Mouse (Mus musculus) heart, postnatal 0 days (tissue): Measurements from ENCODE around the gene Kcnt2. TPM values are rescaled to one million over a fixed set of nuclear protein-coding genes. Genes with fewer than 3 reads are reported as not detected.

Experiments used
- ATAC-seq: fragments of 200-750 bp; cut with Nextera tagmentation; 2 replicates; pipeline ENCODE4 v1.8.0; 2017; ENCODE audit warnings: low read depth, moderate number of reproducible peaks, moderate library complexity; ENCODE audit not compliant: insufficient read depth
- DNase-seq: peaks from one replicate; pipeline ENCODE4 v3.0.0-alpha.2; 2016; ENCODE audit warnings: low spot score
- H3K27ac ChIP-seq: fragments of 300-500 bp; sonication (generic); 2 replicates; pipeline ENCODE4 v1.5.1; 2014; ENCODE audit warnings: low read depth, mild to moderate bottlenecking
- H3K27me3 ChIP-seq: fragments of 300-500 bp; sonication (generic); 2 replicates; pipeline ENCODE4 v1.6.1; 2014; ENCODE audit warnings: low read length, mixed read lengths; ENCODE audit not compliant: control insufficient read depth, insufficient read depth
- H3K36me3 ChIP-seq: fragments of 300-500 bp; sonication (generic); replicated peaks from 2 replicates; pipeline ENCODE4 v1.6.1; 2014; ENCODE audit warnings: low read length, mixed read lengths; ENCODE audit not compliant: control insufficient read depth, insufficient read depth
- H3K4me1 ChIP-seq: fragments of 300-500 bp; sonication (generic); 2 replicates; pipeline ENCODE4 v1.6.1; 2014; ENCODE audit warnings: antibody characterized with exemption; ENCODE audit not compliant: control insufficient read depth, insufficient read depth
- H3K4me2 ChIP-seq: fragments of 300-500 bp; sonication (generic); 2 replicates; pipeline ENCODE4 v1.6.1; 2014; ENCODE audit warnings: low read depth, mild to moderate bottlenecking, low read length, moderate library complexity
- H3K4me3 ChIP-seq: fragments of 300-500 bp; sonication (generic); 2 replicates; pipeline ENCODE4 v1.5.1; 2014; ENCODE audit warnings: low read depth, low read length
- H3K9ac ChIP-seq: fragments of 300-500 bp; sonication (generic); replicated peaks from 2 replicates; pipeline ENCODE4 v1.6.1; 2014; ENCODE audit warnings: low read depth, low read length, mixed read lengths
- H3K9me3 ChIP-seq: fragments of 300-500 bp; sonication (generic); replicated peaks from 2 replicates; pipeline ENCODE4 v1.6.1; 2016; ENCODE audit warnings: low read length; ENCODE audit not compliant: control insufficient read depth
- CTCF ChIP-seq: IDR thresholded peaks from 2 replicates; pipeline ENCODE4 v1.5.1; 2016; ENCODE audit warnings: antibody characterized with exemption, control low read depth, low read depth
- EP300 ChIP-seq: IDR thresholded peaks from 2 replicates; pipeline ENCODE4 v1.6.1; 2016; ENCODE audit warnings: antibody characterized with exemption, low read depth
- WGBS: fragments of 180-500 bp; shearing (Covaris S2); extraction: QIAGEN DNeasy Blood & Tissue Kit; methylation state at CpG from one replicate; pipeline ENCODE4 v1.1.7; 2014; 5-methylcytosine and 5-hydroxymethylcytosine counted together
- polyA plus RNA-seq: library from polyadenylated mRNA; unstranded; fragments of >200 nt; fragmentation: Nextera tagmentation; extraction: Ambion mirVana; gene quantifications from 2 replicates; pipeline ENCODE4 v1.2.1, GENCODE M21; 2015
- total RNA-seq: library from RNA; depleted of rRNA; stranded (reverse); fragments of >200 nt; gene quantifications from 2 replicates; pipeline ENCODE4 v1.2.3, GENCODE M21; 2014; ENCODE audit warnings: low replicate concordance

The Kcnt2 gene
- total and polyA plus RNA-seq, 2 experiments from 2014 or later: 0.38 to 0.42 TPM

DNA sequence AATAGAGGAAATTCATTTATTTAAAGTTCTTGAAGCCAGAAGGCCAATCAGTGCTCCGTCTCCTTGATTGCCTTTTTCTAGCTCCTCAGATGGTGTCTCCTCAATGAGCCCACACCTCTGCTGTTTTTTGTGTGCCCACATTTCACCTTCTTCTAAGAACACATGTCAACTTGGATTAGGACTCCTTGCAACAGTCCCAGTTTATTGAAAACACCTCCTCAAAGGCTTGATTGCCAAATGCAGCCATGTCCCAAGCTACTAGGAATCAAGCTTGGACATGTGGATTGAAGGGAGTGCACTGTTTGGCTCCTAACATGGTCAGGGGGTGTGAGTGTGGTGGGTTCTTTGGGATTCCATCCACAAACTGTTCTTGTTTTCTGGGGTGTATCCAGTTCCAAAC is 245.4 kb downstream of the Kcnt2 start:
- Histone ChIP-seq H3K4me2 (no peak overlapping the region), H3K4me3 (no peak overlapping the region), H3K4me1 (no peaks in the 10 kb centered on the region), H3K27me3 (no peaks in the 10 kb centered on the region), H3K36me3 (no peaks in the 10 kb centered on the region), H3K9ac (no peak overlapping the region), H3K9me3 (no peaks in the 10 kb centered on the region), H3K27ac (no peak overlapping the region)
- no peak for DNase-seq
- ATAC-seq: no peak
- TF ChIP-seq CTCF: no peak
- no peak for TF ChIP-seq EP300
- 85% methylated on average over 1 of the region's 1 CpGs for WGBS

DNA sequence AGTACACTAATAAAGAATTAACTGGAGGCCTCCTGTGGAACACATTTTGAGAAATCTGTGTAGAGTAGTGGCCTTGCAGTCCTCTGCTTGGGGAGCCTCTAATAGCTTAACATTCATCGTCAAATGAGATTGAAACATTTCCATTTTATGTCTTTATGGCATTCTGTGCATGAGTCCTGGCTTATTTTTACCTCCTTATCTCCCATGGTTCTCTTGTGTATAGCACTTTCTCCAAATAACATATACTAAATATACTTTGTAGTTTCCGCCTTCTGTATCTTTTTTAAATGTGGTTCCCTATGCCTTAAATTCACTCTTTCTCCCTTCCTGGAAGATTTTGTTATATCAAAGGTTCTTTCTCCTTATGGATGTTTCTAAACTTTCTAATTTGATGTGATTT is 246.3 kb downstream of the Kcnt2 start:
- Histone ChIP-seq H3K4me3 (no peak overlapping the region), H3K4me2 (no peak overlapping the region), H3K27me3 (no peaks in the 10 kb centered on the region), H3K27ac (no peak overlapping the region), H3K9ac (no peak overlapping the region), H3K9me3 (no peaks in the 10 kb centered on the region), H3K36me3 (no peaks in the 10 kb centered on the region), H3K4me1 (no peaks in the 10 kb centered on the region)
- no peak for TF ChIP-seq EP300
- TF ChIP-seq CTCF: no peak
- no peak for ATAC-seq
- 53% methylated on average over 2 of the region's 2 CpGs for WGBS
- DNase-seq: no peak

DNA sequence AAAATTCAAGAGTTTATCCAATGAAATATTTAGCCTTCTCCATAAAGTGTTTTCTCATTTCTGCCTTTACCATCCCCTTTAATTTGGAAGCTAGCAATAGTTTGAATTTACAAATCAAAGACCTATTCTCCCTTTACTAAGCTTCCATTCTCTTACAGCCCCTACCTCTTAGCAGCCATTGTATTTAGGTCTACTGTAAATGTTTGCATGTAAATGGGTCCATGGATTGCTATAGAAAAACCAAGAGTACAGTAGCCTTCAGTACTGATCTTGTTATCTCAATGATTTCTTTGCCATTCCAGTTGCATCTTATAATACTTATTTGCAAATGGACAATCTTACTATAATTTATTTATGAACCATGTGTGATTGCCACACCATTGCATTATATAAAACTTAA is 267.5 kb downstream of the Kcnt2 start:
- no peak for DNase-seq
- H3K27me3 ChIP-seq: no peaks in the 10 kb centered on the region
- TF ChIP-seq EP300: no peak
- TF ChIP-seq CTCF: no peak
- no peak overlapping the region for H3K4me2 ChIP-seq
- H3K36me3 ChIP-seq: no peaks in the 10 kb centered on the region
- no peak overlapping the region for H3K27ac ChIP-seq
- no peak overlapping the region for H3K9ac ChIP-seq
- ATAC-seq: no peak
- H3K9me3 ChIP-seq: no peaks in the 10 kb centered on the region
- H3K4me1 ChIP-seq: no peaks in the 10 kb centered on the region
- no peak overlapping the region for H3K4me3 ChIP-seq

DNA sequence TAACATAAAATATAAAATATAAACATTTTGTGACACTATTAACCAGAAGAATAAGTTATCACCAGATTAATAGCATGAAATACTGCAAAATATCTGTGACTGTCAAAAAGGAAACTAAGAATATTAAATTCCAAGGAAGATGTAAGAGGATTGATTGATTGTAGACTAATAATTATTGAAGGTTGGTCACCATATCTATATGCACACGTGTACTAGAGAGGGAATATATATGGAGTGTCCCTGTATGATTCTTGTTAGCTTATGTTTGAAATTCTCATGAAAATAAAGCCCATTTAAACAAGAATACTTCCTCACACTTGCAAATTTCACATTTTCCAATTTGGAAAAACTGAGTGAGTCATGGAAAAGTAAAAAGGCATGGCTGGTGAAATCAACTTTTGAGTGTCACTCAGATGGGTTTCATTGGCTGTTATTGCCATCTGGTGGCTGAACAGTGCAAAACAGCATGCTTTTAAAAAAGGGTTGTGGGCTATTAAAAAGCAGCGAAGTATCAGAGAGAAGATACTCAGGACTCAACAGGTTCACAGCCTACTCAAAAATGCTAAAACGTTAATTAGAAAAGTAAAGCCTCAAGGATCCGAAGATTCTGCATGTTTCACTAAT is 285.4 kb downstream of the Kcnt2 start:
- H3K4me3 ChIP-seq: no peak overlapping the region
- DNase-seq (peak; percentile 55), ATAC-seq (no peak)
- no peaks in the 10 kb centered on the region for H3K27me3 ChIP-seq
- no peak overlapping the region for H3K9ac ChIP-seq
- no peaks in the 10 kb centered on the region for H3K4me1 ChIP-seq
- WGBS: 27% methylated on average over 4 of the region's 4 CpGs
- H3K27ac ChIP-seq: no peak overlapping the region
- TF ChIP-seq EP300: no peak
- TF ChIP-seq CTCF: peak; percentile 80
- no peak overlapping the region for H3K4me2 ChIP-seq
- no peaks in the 10 kb centered on the region for H3K9me3 ChIP-seq
- H3K36me3 ChIP-seq: no peaks in the 10 kb centered on the region

DNA sequence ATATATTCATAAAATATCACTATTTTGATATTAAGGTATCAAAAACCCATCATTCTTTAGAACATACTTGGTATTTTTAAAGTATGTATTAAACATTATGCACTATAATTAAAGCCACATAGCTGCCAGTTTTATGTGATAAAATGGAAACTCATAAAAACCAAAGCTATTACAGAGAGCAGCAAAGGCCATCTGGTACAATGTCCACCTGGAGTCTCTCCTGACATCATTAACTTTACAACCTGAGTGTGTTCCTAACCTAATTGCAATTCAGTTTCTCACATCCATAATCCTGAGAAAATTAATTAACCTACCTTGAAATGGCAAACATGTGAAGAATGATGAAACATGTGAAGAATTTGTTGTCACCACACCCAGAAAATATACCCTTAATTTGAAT is 288.9 kb downstream of the Kcnt2 start:
- Histone ChIP-seq H3K27me3 (no peaks in the 10 kb centered on the region), H3K36me3 (no peaks in the 10 kb centered on the region), H3K9me3 (no peaks in the 10 kb centered on the region), H3K4me1 (no peaks in the 10 kb centered on the region), H3K4me3 (no peak overlapping the region), H3K27ac (no peak overlapping the region), H3K9ac (no peak overlapping the region), H3K4me2 (no peak overlapping the region)
- ATAC-seq (no peak), DNase-seq (no peak)
- TF ChIP-seq EP300 (no peak), CTCF (no peak)

DNA sequence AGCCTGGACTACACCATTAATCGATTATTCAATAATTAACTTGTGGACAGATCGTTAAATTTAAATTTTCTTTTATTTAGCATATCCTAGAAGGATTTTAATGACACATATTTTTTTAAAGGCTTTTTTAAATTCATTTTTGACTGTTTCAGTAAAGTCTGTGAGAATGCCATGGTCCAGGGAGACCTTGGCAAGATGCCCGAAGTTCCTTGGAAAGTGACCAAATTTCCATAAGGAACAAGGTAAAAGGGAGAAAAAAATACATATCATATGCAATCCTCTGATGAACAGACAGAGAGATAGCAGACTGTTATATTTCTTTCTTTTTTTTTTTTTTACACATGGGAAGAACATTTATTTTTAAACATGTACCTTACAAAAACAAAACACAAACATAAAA is 296.1 kb downstream of the Kcnt2 start:
- H3K4me1 ChIP-seq: no peaks in the 10 kb centered on the region
- no peaks in the 10 kb centered on the region for H3K27me3 ChIP-seq
- ATAC-seq: no peak
- H3K36me3 ChIP-seq: no peaks in the 10 kb centered on the region
- H3K4me2 ChIP-seq: no peak overlapping the region
- H3K9ac ChIP-seq: no peak overlapping the region
- H3K9me3 ChIP-seq: no peaks in the 10 kb centered on the region
- DNase-seq: no peak
- no peak overlapping the region for H3K4me3 ChIP-seq
- 76% methylated on average over 3 of the region's 3 CpGs for WGBS
- no peak overlapping the region for H3K27ac ChIP-seq
- TF ChIP-seq CTCF (no peak), EP300 (no peak)
